Mouse (Mus musculus) embryo, embryonic 11.5 days (tissue): ENCODE data around the gene Gm28557.
"Not testable (repeated sequence)": the region's sequence is repeated elsewhere in the genome, so short reads cannot be mapped to it uniquely, and the experiment has no call there.

Source experiments
- DNase-seq: peaks from one replicate; pipeline ENCODE4 v3.0.0-alpha.2; 2012; ENCODE audit warnings: low read depth, low spot score

The Gm28557 gene

DNA sequence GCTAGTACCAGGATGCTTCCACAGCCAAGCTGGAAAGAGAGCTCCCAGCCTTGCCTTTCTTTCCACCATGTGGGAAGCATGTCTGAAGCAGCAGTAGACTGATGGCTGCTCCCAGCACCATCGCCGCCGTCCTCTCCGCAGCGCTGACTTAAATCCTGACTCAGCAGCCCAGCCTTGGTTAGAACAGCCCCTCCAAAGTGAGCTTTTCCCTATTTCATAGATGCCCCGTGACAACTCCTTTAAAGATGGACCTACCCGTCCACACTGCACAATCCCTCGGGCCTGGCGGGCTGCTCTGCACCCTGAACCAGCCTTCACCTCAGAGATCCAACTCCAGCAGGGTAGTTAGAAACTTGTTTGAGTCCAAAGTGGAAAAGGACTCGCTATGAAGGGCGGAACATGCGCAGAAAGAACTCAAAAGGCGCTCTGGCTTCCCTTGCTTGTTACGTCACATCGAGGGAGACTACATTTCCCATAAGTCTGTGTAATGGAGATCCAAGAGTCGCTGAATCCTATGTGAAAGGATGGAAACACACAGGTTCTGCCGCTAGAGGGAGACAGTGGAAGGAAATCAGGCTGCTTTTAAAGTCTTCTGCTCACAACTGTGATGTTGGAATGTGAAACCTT, at the start of gene Gm28557:
Gm28557 (minus strand) TSS at position 411 of the 627 bp plus-strand sequence.
- DNase-seq: peak; percentile 95

DNA sequence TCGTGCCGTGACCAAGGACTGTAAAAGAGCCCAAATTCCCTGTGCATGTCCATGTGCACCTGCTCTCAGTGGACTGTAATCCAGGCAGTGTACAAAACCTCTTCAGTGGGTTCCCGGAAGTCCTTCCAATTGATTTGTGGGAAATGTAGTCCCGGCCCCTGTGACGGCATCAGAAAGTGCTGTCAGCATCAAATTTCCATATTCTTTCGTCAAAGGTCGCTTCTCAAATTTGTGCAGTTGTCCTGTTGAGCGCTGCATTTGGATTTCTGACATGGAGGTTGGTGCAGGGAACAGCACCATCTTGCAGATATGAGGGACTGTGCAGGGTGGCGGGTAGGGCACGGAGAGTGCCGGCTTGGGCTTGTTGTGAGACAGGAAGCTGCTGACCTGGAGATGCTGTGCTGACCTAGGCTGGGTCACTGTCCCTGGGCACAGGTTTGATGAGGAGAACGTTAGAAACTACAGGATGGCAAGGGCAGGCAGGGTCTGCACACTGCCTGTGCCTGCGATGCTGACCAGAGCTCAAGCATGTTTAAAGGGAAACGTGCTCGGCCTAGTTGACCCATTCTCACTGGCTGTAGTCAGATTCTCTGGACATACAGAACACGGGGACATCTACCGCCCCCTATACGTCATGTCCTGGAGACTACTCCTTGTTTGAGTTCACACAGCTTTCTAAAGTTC, 19.8 kb upstream of the Gm28557 start:
- peak; percentile 74 for DNase-seq

DNA sequence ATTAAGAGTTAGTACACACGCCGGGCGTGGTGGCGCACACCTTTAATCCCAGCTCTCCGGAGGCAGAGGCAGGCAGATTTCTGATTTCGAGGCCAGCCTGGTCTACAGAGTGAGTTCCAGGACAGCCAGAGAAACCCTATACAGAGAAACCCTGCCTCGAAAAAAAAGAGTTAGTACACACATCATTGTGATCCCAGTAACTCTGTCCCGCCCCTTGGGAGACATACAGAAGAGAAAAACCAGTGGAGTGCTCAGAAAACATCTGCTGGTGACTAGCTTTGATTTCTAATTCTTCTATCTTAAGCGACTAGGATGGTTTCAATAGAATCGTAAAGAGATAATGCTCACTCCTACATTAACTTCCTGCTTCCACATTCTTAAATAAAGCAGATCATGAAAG, 19.1 kb upstream of the Gm28557 start:
- not testable (repeated sequence) for DNase-seq

DNA sequence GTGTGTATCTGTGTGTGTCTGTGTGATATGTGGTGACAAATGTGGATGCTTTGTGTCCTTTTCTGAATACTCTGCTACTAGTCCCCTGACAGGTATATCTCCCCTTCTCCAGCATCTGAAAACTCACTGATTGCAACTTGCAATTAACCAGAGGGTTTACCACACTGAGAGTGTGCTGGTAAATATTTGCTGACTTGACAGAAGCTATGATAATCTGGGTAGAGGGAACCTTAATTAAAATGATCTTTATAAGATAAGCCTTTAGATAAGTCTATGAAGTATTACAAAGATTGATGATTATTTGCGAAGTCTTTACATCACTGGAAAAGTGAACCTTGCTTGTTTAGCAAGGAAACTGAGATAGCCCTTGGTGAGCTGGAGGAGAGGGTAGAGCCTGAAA, 16.1 kb upstream of the Gm28557 start:
- DNase-seq: no peak

DNA sequence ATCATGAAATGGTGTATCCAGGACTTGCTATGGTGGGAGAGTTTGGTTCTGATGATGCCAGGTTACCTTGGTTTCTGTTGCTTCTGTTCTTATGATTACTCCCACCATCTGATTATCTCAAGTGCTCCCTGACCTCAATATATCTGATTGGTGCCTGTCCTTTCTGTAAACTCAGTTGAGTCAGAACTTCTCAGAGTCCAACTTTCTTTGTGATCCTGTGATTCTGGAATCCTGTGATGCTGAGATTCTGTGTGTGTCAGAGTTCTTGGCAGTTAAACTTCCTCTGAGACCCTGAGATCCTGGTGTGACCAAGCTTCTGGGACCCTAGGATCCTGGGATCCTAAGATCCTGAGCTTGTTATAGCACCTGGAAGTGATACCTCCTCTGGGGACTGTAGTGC, 13.0 kb upstream of the Gm28557 start, which contains the start of gene Zfp759:
Zfp759 (plus strand) TSS at position 301 of the 400 bp plus-strand sequence.
- DNase-seq: not testable (repeated sequence)

DNA sequence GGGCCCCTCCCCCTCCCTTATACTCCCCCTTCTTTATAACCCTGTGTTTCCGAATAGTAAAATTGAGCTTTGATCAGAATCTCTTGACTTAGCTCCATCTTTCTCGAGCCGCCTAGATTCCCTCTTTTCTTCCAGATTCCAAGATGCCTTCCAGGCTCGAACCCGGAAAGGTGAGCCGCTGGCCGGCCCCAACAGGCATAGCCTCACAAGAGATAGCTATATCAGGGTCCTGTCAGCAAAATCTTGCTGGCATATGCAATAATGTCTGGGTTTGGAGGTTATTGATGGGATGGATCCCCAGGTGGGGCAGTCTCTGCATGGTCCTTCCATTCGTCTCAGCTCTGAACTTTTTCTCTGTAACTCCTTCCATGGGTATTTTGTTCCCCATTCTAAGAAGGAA, 7.8 kb upstream of the Gm28557 start, which contains the start of gene Rslcan18:
Rslcan18 (minus strand) TSS at position 101 of the 400 bp plus-strand sequence.
- DNase-seq: not testable (repeated sequence)

DNA sequence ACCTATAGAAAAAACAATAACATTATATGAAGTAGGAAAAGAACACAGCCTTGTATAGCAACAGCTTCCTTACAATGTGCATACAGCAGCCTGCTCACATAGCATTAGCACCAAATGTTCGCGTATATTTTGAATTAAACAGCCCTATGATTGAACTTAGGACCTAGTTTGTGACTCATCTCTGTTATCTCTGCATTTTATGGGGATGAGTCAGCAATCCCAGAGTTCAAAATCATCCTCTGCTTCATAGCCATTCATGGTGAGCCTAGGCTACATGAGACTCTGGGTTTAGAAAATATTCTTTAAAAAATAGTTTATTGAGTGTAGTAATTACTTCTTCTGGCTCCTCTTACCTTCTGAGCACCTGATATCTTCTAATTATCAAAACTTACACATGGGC, 4.9 kb upstream of the Gm28557 start:
- no peak for DNase-seq

DNA sequence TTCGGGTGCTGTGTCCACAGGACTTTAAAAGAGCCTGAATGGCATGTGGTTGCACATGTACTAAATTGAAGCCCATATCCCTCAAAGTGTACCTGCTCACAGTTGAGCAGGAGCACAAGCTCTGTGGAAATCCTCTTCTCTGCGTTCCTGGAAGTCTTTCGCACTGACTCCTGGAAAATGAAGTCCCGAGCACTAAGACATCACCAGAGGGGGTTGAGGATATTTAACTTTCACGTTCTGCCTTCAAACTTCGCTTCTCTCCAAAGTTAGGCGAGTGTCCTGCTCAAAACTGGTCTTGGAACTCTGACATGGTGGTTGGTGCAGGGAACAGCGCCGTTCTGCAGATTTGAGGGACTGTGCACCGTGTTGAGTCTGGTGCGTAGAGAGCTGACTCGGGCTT, 3.7 kb upstream of the Gm28557 start:
- no peak for DNase-seq

DNA sequence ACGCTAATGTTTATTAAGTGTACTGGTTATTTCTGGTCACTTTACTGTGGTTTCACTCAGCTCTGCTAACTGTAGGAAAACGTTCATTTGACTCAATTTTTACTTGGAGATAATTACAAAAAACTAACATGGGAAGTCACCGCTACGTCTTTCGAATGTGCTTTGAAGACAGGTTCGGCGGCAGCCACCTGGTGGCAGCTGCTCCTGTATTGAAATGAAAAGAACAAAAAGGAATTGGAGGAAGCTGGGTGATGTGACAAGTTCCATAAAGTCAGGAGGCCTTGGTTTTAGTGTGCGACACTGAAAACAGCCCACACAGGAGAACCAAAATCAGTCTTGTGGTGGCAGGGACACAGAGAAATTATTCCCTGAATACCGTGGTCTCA, 410 bp upstream of the Gm28557 start:
- DNase-seq: no peak

DNA sequence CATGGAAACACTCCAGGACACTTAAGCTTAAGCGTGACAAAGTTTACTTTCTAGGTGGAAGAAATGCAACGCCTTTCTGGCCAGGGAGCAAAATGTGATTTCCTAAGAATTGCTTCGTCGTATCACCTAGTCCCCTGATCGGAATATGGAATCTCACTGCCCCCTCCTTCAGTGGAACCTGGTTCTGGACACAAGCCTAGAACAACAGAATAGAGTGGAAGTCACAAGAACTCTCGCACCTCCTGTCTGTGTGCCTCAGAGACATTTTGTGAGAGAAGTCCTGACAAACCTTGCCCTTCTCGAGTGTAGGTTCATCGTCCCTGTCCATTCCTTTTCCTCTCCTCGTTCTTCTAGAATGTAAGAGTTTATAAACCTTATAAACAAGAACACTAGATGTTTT, 723 bp downstream of the Gm28557 start:
- no peak for DNase-seq

DNA sequence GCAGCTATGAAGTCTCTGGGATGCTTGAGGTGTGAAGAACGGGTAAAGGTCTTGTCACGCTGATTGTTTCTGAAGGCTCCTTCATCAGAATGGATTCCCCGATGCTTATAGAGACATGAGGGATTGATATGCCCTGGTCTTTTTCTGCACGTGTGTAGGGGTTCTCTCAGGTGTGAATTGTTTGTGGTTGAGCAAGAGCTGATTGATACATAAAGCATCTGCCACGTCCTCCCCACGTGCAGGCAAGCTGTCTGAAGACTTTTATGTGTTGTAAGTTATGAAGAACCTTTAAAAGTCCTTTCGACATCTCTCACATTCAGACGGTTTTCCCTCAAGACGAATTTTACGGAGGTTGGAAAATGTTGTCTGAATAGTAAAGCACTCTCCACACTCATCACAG, 10.5 kb downstream of the Gm28557 start, which contains the start of gene Zfp708:
Zfp708 (minus strand) TSS at position 101 of the 400 bp plus-strand sequence.
- no peak for DNase-seq

DNA sequence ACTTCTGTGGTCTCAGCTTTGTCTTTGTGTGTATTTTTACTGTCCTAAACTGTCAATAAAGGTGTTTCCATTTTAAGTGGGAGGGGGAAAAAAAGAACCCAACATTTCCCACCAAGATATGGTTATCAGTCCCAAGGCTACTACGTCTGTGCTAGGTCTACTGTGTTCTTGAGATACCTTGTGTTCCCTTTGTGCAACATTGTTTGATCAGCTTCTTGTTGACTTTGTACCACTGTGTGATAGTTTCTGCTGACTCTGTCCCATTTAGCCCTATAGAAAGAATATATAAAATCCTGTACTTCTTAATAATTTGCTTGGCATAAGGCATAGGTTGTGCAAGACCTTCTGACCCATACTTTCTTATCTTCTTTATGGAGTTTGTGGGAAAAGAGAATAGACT, 18.2 kb downstream of the Gm28557 start:
- no peak for DNase-seq

DNA sequence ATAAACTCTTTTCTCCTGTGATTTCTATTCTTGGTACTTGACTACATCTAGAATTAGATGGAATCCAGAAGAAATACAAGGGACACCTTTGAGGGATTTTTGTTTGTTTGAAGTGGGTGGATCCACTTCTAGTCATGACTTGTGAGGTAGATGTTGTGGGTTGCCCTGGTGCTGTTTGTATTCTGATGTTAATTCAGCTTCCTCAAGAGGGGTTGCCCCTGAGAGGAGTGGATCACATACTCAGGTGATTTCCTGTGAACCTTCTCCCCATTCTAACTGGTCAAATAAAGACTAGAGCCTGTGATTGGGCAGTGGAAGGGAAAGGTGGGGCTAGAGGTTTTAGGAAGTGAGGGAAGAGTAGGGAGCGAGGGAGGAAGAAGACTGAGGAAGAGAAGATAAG, 26.5 kb downstream of the Gm28557 start:
- no peak for DNase-seq

DNA sequence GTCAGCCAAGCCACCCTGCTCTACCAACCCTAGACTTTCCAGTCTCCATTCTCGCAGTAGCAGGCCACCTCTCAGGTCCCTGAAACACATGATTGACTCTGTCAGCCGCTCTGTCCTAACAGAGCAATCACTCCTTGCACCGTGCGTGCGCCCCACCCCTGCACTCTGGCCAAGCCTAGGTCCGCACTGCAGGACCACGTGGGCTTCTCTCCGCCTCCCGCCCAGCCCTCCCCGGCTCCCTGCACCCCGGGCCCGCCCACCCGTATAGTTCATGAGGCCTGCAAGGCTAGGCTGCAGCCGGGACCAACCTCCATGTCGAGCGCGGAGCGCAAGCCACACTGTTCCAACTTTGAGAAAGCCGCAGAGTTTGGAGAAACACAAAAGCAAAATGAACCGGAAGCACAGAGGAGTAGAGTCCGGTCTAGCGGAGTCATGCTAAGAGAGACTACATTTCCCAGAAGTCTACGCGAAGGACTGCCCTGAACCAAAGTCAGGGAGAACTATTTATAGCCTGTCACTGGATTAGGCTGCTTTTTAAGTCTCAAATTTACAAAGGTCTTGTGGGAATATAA, 27.2 kb downstream of the Gm28557 start:
- peak; percentile 61 for DNase-seq

DNA sequence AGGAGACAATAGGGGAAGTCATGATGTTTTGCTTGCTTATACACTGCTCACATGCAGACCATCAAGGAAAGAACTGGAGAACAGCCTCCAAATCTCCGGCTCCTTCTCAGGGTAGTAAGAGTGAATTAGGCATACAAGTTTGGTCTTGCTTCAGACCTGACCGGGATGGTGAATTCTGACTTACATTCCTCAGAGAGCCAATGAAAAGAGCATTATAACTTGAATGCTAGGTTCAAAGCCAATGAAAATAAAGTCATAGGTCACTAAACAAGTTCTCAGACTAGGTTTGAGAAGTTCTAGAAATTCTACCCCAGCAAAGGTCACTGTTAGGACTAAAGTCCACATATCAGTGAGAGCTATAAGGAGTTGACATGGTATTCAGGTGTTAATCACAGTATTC, 31.2 kb downstream of the Gm28557 start:
- DNase-seq: no peak

DNA sequence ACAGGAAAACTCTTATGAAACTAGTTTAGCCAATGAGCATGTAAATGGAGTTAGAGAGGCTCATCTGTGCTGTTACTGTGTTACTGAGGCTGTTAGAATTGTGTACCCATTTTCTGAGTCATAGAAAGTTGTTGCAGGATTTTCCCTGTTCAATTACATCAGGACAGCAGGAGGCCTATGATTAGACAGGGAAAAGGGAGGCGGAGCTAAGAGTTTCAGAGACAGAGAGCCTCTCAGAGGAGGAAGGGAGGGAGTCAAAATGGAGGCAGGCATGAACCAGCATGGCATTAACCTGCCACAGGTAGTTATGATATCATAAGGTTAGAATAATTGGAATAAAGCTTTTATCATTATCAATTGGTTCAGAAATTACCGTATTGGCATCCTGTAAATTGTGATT, 35.6 kb downstream of the Gm28557 start:
- no peak for DNase-seq

DNA sequence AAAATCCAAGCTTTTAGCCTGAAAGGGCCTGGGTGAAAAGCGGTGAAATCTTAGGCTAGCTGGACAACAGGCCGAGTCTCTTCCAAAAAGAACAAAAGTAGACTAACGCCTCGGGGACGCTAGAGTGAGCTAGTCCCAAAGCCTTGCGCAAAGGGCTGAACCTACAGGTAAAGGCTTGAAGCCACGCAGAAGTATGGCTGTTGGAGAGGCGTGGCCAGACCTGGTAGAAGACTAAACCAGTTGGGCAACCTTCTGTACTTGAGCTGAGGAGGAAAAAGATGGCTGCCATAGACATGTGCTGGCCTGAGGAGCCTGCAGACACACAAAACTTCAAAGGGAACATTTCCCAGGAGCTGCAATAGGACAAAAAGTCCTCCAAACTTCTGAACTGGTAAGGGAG, 43.0 kb downstream of the Gm28557 start:
- no peak for DNase-seq

DNA sequence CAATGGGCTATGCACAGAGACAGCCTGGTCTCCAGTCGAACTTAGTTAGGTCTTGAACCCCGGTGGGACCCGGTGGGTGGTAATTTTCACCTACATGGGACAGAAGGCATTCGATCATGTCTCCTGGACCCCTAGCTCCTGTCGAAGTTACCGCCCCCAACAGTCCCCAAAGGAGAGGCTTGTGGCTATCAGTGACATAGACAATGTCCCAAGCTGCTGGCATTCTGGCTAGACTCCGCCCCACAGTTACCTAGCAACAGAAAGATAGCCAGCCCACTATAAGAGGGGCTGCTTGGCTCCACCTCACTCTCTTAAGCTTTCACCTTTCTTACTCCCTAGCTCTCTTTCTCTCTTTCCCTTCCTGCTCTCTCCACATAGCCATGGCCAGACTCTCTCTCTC, 46.0 kb downstream of the Gm28557 start:
- no peak for DNase-seq

DNA sequence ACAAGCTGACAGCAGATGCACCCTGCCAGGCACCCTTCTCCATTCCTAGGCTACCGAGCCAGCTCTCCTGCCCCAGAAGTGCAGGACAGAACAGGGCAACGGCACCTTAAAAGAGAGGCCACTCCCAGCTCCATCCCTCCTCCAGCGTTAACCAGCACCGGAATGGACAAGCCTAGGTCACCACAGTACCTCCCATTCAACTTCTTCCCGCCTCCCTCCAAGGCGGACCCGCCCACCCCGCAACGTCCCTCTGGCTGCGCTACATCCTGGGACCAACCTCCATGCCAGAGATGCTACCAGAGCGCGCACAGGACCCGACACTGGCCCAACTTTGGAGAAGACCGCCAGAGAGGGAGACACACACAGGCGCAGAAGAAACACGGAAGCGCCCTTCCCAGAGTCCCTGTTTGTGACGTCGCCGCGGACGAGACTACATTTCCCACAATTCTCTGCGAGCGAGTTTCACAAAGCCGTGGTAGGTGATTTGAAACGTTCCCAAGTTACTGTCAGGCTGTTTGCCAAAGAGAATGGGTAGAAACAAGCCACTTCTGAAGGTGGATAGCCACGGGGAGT, 47.5 kb downstream of the Gm28557 start, which contains the start of gene Zfp712:
Zfp712 (minus strand) TSS at position 385 of the 573 bp plus-strand sequence.
- DNase-seq: peak; percentile 86

DNA sequence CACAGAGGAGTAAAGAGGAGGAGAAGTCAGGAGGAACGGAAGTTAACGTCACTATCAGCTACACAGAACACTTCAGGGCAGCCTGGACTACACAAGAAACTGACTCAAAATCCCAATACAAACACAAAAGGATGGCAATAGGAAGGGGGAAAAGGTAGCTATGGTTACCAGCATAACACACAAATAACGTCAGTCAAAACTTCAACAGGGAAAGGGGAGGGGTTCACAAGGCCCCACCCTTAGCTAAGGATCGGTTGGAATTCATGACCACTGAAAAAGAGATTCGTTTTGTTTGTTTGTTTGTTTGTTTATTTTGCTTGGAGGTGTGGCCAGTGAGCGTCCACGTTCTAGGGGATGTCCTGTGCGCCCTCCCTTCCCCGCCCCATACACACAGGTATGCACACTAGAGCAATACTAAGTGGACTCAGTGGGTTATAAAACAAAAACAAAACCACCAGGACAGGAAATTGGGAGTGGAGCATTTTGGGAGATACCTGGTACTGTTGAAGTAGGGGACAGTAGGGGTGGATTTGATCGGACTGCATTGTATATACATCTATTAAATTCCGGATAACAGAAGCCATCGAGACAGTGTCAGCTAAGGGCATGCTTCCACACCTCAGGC, 48.1 kb downstream of the Gm28557 start:
- no peak for DNase-seq
